Mouse (Mus musculus): ENCODE results near the gene Stk32c. TPM values are rescaled to one million over a fixed set of nuclear protein-coding genes. Genes with fewer than 3 reads are reported as not detected.

The Stk32c gene
- polyA plus RNA-seq, 2 experiments, result 0.12 TPM; not detected in 1

DNA sequence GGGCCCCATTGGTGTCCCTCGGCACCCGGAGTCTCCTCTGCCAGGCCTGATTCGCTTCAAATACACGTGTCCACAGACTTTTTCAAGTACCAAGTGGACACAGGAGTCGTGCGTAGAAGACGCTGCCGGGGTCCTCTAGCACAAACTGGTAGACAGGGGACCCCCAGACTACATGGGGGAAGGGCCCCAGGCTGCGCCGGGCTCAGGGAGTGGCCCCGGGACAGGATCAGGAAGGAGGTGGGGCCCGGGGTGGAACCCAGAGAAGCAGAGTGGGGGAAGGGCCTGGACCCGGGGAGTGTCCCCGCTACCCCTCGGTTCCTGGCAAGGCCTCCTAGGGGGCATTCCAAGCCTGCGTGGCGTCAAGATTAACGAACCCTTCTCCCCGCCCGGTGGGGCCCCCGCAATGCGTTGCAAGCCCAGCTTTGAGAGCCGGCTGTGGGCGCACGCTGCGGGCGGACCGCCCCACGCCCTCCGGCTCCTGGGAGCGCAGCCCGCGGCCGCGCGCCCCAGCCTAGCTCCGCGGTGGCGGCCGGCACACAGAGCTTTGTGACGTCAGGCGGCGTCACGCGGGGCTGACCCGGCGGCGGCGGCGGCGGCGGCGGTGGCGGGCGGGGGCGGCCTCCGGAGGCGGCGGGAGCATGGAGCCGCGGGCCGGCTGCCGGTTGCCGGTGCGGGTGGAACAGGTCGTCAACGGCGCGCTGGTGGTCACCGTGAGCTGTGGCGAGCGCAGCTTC, 34.9 kb upstream of the Stk32c start, which contains the start of gene Pwwp2b:
Gene Pwwp2b (plus strand): TSS at position 602 of the 734 bp plus-strand sequence.
- Histone ChIP-seq H3K4me3 (ENCODE audit: insufficient read depth in 1 of 2, low read depth in 2 of 2, low read length in 2 of 2) (peak within 1 kb of the TSS; percentile 58 to 67), H3K27ac (no peak within 1 kb of the TSS), H3K4me1 (replicated peaks; ENCODE audit: control insufficient read depth in 2 of 2, insufficient read depth in 2 of 2, low read length in 1 of 2) (peaks cover 6 to 16% of the 10 kb centered on the region in 2 experiments), H3K36me3 (replicated peaks; ENCODE audit: control insufficient read depth, insufficient read depth, low read depth) (no peaks in the 10 kb centered on the region), H3K9ac (replicated peaks) (peak within 1 kb of the TSS; percentile 51), H3K4me2 (ENCODE audit: low read depth) (peak within 1 kb of the TSS; percentile 74), H3K27me3 (ENCODE audit: control insufficient read depth, insufficient read depth, low read length) (peaks cover 19% of the 10 kb centered on the region), H3K9me3 (ENCODE audit: control insufficient read depth, low read length) (no peaks in the 10 kb centered on the region)
- TF ChIP-seq CTCF (IDR thresholded peaks at IDR 0.05; ENCODE audit: low read depth) (no peak), EP300 (IDR thresholded peaks at IDR 0.05; ENCODE audit: low read depth) (no peak)
- ATAC-seq (ENCODE audit: insufficient read depth), result peak; percentile 76
- under 1% methylated on average over 69 of the region's 72 CpGs for WGBS (ENCODE audit: insufficient replicate concordance)
- DNase-seq (ENCODE audit: low read depth in 3 of 3, low spot score in 3 of 3), result no peak

DNA sequence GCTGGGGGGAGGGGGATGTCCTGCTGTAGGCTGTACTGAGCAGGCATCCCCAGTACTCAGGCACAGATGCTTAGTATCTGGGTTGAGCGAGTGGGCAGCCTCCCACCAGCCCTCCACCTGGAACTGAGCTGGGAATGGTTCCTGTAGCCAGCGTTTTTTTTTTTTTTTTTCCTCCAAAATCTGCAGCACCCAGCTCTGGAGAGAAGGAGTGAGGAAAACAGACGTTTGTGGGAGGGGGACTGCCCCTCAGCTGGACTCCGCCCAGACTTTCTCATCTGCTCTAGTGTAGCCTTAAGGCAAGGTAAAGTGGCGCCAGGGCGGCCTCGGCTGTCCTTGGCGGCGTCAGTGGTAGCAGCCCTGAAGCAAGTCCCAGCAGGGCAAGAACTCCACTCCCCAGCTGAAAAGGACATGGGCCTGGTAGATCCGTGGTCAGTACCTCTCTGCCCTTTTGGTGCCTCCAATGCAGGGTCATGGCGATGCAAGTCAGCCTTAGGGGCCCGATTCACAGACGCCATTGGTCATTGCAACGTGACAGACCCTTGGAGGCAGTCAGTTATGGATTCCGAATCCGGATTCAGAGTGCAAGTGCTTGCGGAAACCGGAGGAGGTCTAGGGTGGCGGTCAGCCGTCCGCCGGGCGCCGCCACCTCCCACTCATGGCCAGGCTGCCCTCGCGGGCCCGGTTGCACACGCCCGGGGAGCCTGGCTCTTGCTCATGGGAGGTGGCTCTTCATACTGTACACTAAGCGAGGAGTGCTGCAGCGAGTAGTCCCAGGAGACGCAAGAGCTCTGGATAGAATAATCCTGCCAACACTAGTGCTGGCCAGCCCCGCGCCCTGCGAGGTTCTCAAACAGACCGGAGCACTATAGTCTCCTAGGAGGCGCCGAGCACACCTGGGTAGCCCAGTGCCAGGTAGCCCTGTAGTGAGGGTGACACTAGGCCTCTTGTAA, 34.1 kb upstream of the Stk32c start:
- peaks cover 6 to 13% of the 10 kb centered on the region in 2 experiments for H3K4me1 ChIP-seq (replicated peaks; ENCODE audit: control insufficient read depth in 2 of 2, insufficient read depth in 2 of 2, low read length in 1 of 2)
- 11% methylated on average over 38 of the region's 38 CpGs for WGBS (ENCODE audit: insufficient replicate concordance)
- H3K9ac ChIP-seq (replicated peaks), result 0 out of 2 replicates have a peak overlapping the region, but pooled peaks have one; percentile 9
- ATAC-seq (ENCODE audit: insufficient read depth) (peak; percentile 45), DNase-seq (ENCODE audit: low read depth in 3 of 3, low spot score in 3 of 3) (no peak)
- H3K4me2 ChIP-seq (ENCODE audit: low read depth), result peak overlapping the region; percentile 74
- TF ChIP-seq EP300 (IDR thresholded peaks at IDR 0.05; ENCODE audit: low read depth) (no peak), CTCF (IDR thresholded peaks at IDR 0.05; ENCODE audit: low read depth) (no peak)
- peak overlapping the region; percentile 58 to 67 for H3K4me3 ChIP-seq (ENCODE audit: insufficient read depth in 1 of 2, low read depth in 2 of 2, low read length in 2 of 2)
- no peaks in the 10 kb centered on the region for H3K36me3 ChIP-seq (replicated peaks; ENCODE audit: control insufficient read depth, insufficient read depth, low read depth)
- peaks cover 19% of the 10 kb centered on the region for H3K27me3 ChIP-seq (ENCODE audit: control insufficient read depth, insufficient read depth, low read length)
- no peaks in the 10 kb centered on the region for H3K9me3 ChIP-seq (ENCODE audit: control insufficient read depth, low read length)
- H3K27ac ChIP-seq, result no peak overlapping the region

DNA sequence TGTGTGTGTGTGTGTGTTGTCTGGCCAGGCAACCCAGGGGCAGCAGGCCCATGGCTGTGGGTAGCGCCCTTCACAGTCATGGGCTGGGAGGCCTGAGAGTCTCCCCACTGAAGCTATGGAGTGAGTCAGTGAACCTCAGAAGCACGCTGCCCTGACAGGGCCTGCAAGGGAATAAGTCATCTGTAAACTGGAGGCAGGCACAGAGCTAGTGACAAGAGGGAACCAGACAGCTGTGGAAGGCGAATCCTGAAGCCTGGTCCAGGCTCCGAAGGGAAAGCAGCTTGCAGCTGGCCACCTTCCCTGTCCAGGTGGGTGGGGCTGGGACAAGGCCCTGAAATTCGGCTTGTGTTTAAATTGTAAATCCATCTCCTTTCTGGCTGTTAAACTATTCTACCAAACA, 33.0 kb upstream of the Stk32c start:
- Histone ChIP-seq H3K4me2 (ENCODE audit: low read depth) (no peak overlapping the region), H3K4me3 (ENCODE audit: insufficient read depth in 1 of 2, low read depth in 2 of 2, low read length in 2 of 2) (no peak overlapping the region), H3K36me3 (replicated peaks; ENCODE audit: control insufficient read depth, insufficient read depth, low read depth) (no peaks in the 10 kb centered on the region), H3K4me1 (replicated peaks; ENCODE audit: control insufficient read depth in 2 of 2, insufficient read depth in 2 of 2, low read length in 1 of 2) (peaks cover 6 to 11% of the 10 kb centered on the region in 2 experiments), H3K9ac (replicated peaks) (no peak overlapping the region), H3K9me3 (ENCODE audit: control insufficient read depth, low read length) (no peaks in the 10 kb centered on the region), H3K27me3 (ENCODE audit: control insufficient read depth, insufficient read depth, low read length) (peaks cover 19% of the 10 kb centered on the region), H3K27ac (no peak overlapping the region)
- DNase-seq (ENCODE audit: low read depth in 3 of 3, low spot score in 3 of 3) (no peak), ATAC-seq (ENCODE audit: insufficient read depth) (no peak)
- whole genome bisulfite sequencing (ENCODE audit: insufficient replicate concordance), result 64% methylated on average over 5 of the region's 5 CpGs
- TF ChIP-seq EP300 (IDR thresholded peaks at IDR 0.05; ENCODE audit: low read depth), result no peak
- no peak for TF ChIP-seq CTCF (IDR thresholded peaks at IDR 0.05; ENCODE audit: low read depth)

DNA sequence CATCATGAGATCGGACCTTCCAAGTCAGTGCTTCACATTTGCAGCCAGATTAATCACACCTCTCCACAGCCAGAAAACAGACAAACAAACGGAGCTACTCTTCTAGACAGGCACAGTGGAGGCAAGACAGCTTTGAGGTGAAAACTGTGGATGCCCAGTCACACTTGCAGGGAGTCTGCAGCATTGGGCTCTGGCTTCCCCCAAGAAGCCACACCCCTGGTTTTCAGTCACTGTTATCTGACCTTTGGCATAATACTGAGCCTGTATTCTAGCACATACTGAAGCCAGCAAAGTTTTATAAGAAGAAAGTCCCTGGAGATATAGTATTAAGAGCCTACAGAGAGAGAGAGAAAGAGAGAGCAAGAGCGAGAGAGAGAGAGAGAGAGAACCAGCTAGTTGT, 26.3 kb upstream of the Stk32c start:
- Histone ChIP-seq H3K36me3 (replicated peaks; ENCODE audit: control insufficient read depth, insufficient read depth, low read depth) (no peaks in the 10 kb centered on the region), H3K27me3 (ENCODE audit: control insufficient read depth, insufficient read depth, low read length) (no peaks in the 10 kb centered on the region), H3K4me2 (ENCODE audit: low read depth) (no peak overlapping the region), H3K4me1 (replicated peaks; ENCODE audit: control insufficient read depth in 2 of 2, insufficient read depth in 2 of 2, low read length in 1 of 2) (peaks cover 0 to 5% of the 10 kb centered on the region in 2 experiments; a peak in 1 of 4 replicates), H3K9me3 (ENCODE audit: control insufficient read depth, low read length) (no peaks in the 10 kb centered on the region), H3K4me3 (ENCODE audit: insufficient read depth in 1 of 2, low read depth in 2 of 2, low read length in 2 of 2) (no peak overlapping the region), H3K27ac (no peak overlapping the region), H3K9ac (replicated peaks) (no peak overlapping the region)
- WGBS (ENCODE audit: insufficient replicate concordance), result 50% methylated on average over 3 of the region's 3 CpGs
- ATAC-seq (ENCODE audit: insufficient read depth) (no peak), DNase-seq (ENCODE audit: low read depth in 3 of 3, low spot score in 3 of 3) (no peak)
- no peak for TF ChIP-seq CTCF (IDR thresholded peaks at IDR 0.05; ENCODE audit: low read depth)
- no peak for TF ChIP-seq EP300 (IDR thresholded peaks at IDR 0.05; ENCODE audit: low read depth)
